Mouse (Mus musculus) small intestine, adult 2 months (tissue): ENCODE data around the gene Psen1.

Experiments
- CTCF ChIP-seq: fragments of 200-500 bp; IDR thresholded peaks from 2 replicates; pipeline ENCODE4 v1.5.1; 2012; ENCODE audit warnings: low read depth, mild to moderate bottlenecking, control low read depth, inconsistent platforms, low read length, moderate library complexity, mixed read lengths; ENCODE audit not compliant: insufficient replicate concordance, insufficient read length; ENCODE audit errors: extremely low read depth
- POLR2A ChIP-seq: fragments of 200-500 bp; IDR thresholded peaks from 2 replicates; pipeline ENCODE4 v1.6.1; 2012; ENCODE audit warnings: low read depth, mild to moderate bottlenecking, control low read depth, inconsistent platforms, low read length, moderate library complexity

GRCm38 (mm10) chr12:83688316-83689086 lies 549 bp downstream of the Psen1 start:
- TF ChIP-seq POLR2A (no peak), CTCF (no peak)
